Mouse (Mus musculus): ENCODE data around the gene Gm10408.
"Not testable (repeated sequence)": the region's sequence is repeated elsewhere in the genome, so short reads cannot be mapped to it uniquely, and the experiment has no call there.

Gm10408 gene

GRCm38 (mm10) chr14:3449079-3449478 is at the start of gene Gm10408:
Gene Gm10408, plus strand, starts transcription at chr14:3449379.
- in situ Hi-C loops (cut with MboI, MseI): not testable (repeated sequence)

GRCm38 (mm10) chr14:3412314-3412713 is 36.9 kb upstream of the Gm10408 start, which contains the start of gene Gm10409:
Gene Gm10409, plus strand, starts transcription at chr14:3412614.
- in situ Hi-C loops (cut with MboI, MseI): loop anchor here (25.0 kb wide), 1 partner anchor 250 kb away; the partner anchor contains the start of gene Gm3020

- in situ Hi-C loops (cut with MboI, MseI): not testable (repeated sequence)
Measured at GRCm38 (mm10) chr14:3427803-3428202, 21.4 kb upstream of the Gm10408 start, which contains the start of gene Gm3005. Gene Gm3005, plus strand, starts transcription at chr14:3428103.
